Mouse (Mus musculus) liver, embryonic 18 days (tissue): ENCODE measurements around the gene Fmo2. TPM values are rescaled to one million over a fixed set of nuclear protein-coding genes. Genes with fewer than 3 reads are reported as not detected.

Source experiments
- polyA plus RNA-seq: library from polyadenylated mRNA; depleted of rRNA; stranded (reverse); fragments of >200 nt; gene quantifications from 2 replicates; pipeline ENCODE4 v1.2.3, GENCODE M21; 2012; rRNA removed

The Fmo2 gene
- polyA plus RNA-seq: 0.41 and 0.65 TPM in 2 replicates

DNA sequence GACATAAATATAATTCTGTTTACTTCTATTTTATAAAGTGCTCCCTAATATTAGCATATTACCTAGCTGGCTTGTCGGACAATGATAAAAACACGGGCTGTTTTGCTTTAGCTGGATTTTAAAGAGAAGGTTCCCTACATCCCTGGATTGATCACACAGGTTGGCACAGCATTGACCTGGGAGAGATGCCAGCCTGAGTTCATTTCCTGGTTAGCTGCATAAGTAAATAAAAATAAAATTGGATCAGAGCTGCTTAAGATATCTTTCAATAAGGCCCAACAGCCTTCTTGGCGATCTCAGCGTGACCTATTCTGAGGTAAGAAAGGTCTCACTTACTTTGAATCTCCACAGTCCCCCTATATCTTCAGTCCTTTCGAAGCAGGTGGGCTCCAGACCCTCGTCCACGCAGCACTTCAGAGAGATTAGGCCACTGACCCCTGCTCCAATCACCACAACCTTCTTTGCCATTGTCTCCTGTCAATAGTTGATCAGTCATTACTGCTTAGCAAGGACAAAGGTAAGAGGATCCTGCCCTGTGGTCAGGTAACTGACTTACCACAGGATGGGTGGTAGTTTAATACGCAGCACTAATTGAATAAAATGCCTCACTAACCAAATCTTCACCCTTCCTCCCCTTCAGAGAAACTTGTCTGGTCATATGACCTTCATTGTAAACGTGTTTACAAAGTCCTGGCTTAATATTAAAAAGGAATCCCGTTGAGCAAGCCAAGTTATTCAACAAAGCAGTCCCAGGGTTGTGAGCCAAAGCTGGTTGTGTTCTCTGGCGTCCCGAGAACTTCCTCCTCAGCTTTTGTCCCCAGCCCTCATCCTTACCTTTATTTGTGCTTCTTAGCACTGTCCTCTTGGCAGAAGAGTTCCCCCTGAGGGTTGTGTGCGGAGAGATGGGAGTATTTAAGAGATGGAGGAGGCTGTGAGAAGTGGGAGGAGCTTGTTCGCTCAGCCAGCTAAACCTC, at the start of gene Fmo2:
Gene Fmo2 (minus strand): TSS at position 889 of the 974 bp plus-strand sequence.

DNA sequence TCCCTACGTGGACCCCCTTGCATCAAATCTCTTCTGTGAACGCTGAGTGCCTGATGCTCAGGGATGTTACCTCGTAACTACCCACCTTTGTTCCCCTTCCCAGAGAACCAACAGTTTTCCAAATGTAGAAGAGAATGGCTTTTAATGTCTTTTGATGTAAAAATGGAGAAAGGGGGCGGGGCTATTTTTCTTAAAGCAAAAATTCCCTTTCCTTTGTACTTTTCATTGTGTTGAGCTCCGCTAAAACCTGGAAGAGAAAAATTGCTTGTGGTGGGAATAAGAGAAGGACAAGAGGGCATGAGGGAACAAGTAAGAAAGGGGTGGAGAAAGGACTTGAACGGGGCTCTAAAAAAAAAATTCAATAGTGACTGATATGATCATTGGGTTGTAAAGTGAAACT, 38.9 kb upstream of the Fmo2 start, which contains the start of gene Fmo6:
Gene Fmo6 (minus strand): TSS at position 101 of the 400 bp plus-strand sequence.

DNA sequence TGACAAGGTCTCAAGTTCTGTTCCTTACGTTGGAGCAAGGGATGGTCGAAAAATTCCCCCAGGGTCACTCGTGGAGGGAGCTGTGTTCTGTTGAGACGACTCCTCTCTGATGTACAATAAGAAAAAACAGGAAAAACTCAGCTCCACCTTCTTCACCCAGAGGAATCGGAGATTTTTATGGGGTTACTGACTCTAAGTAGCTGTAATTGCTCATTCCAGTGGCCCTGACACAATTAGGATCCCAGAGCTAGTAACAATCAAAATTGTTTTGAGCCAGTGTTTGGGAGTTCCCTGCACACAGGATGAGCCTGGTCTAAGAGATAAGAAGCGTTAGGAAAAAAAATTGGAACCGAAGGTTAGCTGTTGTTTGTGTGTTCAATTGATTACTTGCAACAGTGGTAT, 32.2 kb downstream of the Fmo2 start, which contains the start of gene Fmo1:
Gene Fmo1 (minus strand): TSS at position 331 of the 402 bp plus-strand sequence.

Other genes with a start within 250 kb of the Fmo2 start
- not detected in 2 replicates for gene Myocos, start 240.5 kb downstream of the Fmo2 start, polyA plus RNA-seq
- gene Prrc2c, start 158.2 kb downstream of the Fmo2 start, polyA plus RNA-seq: 7.6 and 9.8 TPM in 2 replicates
- gene Fmo4, start 84.8 kb downstream of the Fmo2 start, polyA plus RNA-seq: 10.2 and 14.2 TPM in 2 replicates
- 172 TPM in 2 replicates for gene Fmo1, start 32.1 kb downstream of the Fmo2 start, polyA plus RNA-seq
- not detected in 2 replicates for gene Fmo6, start 38.8 kb upstream of the Fmo2 start, polyA plus RNA-seq
- gene Fmo3, start 85.8 kb upstream of the Fmo2 start, polyA plus RNA-seq: 0.01 and 0.02 TPM in 2 replicates
- not detected in 2 replicates for gene Mroh9, start 186.9 kb upstream of the Fmo2 start, polyA plus RNA-seq